Mouse (Mus musculus) forebrain, embryonic 16.5 days (tissue): Measurements from ENCODE around the gene Msrb3. TPM values are rescaled to one million over a fixed set of nuclear protein-coding genes. Genes with fewer than 3 reads are reported as not detected.

Experiments used
- ATAC-seq: fragments of 200-750 bp; cut with Nextera tagmentation; 2 replicates; pipeline ENCODE4 v1.8.0; 2017; ENCODE audit warnings: mild to moderate bottlenecking, moderate library complexity
- H3K27ac ChIP-seq: fragments of 300-500 bp; sonication (generic); 2 replicates; pipeline ENCODE4 v1.5.1; 2014; ENCODE audit warnings: low read length, control low read depth
- H3K27me3 ChIP-seq: fragments of 300-500 bp; sonication (generic); replicated peaks from 2 replicates; pipeline ENCODE4 v1.6.1; 2014; ENCODE audit warnings: low read length; ENCODE audit not compliant: control insufficient read depth, insufficient read depth
- H3K36me3 ChIP-seq: fragments of 300-500 bp; sonication (generic); 2 replicates; pipeline ENCODE4 v1.6.1; 2014; ENCODE audit not compliant: control insufficient read depth, insufficient read depth
- H3K4me1 ChIP-seq: fragments of 300-500 bp; sonication (generic); replicated peaks from 2 replicates; pipeline ENCODE4 v1.6.1; 2014; ENCODE audit warnings: low read length; ENCODE audit not compliant: control insufficient read depth, insufficient read depth
- H3K4me2 ChIP-seq: fragments of 300-500 bp; sonication (generic); 2 replicates; pipeline ENCODE4 v1.6.1; 2014; ENCODE audit warnings: mild to moderate bottlenecking, low read length, control low read depth
- H3K4me3 ChIP-seq: fragments of 300-500 bp; sonication (generic); replicated peaks from 2 replicates; pipeline ENCODE4 v1.5.1; 2014; ENCODE audit warnings: mild to moderate bottlenecking, low read length, control low read depth
- H3K9ac ChIP-seq: fragments of 300-500 bp; sonication (generic); replicated peaks from 2 replicates; pipeline ENCODE4 v1.6.1; 2014; ENCODE audit warnings: low read depth, low read length, control low read depth
- H3K9me3 ChIP-seq: fragments of 300-500 bp; sonication (generic); 2 replicates; pipeline ENCODE4 v1.6.1; 2016; ENCODE audit warnings: low read length; ENCODE audit not compliant: control insufficient read depth
- WGBS: fragments of 180-500 bp; shearing (Covaris S2); extraction: QIAGEN DNeasy Blood & Tissue Kit; methylation state at CpG from one replicate; pipeline ENCODE4 v1.1.7; 2014; 5-methylcytosine and 5-hydroxymethylcytosine counted together
- polyA plus RNA-seq: library from polyadenylated mRNA; unstranded; fragments of >200 nt; fragmentation: Nextera tagmentation; extraction: Ambion mirVana; gene quantifications from 2 replicates; pipeline ENCODE4 v1.2.1, GENCODE M21; 2015

Msrb3 gene
- polyA plus RNA-seq, 1 experiment from 2014 or later, result 1.1 TPM

DNA sequence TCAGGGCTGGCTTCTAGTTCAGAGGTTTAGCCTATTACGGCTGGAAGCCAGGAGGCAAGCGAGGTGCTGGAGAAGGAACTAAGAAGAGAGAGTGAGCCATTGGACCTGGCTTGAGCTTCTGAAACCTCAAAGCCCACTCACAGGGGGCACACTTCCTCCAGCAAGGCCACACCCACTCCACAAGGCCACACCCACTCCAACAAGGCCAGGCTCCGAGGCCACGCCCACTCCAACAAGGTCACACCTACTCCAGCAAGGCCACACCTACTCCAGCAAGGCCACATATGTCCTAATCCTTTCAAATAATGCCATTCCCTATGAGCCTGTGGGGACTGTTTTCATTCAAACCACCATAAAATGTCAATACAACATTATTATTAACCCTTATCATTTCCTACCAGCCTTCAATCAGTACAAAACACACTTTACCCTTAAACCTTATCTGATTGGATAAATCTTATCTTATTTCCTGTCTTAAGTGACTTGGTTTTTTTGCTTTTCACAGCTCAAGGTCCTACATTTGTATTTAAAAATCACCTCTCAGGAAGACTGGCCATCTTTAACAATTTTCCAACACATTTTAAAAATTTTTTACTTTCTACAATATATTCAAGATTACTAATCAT lies 5.1 kb upstream of the Msrb3 start:
- Histone ChIP-seq H3K36me3 (no peaks in the 10 kb centered on the region), H3K9ac (no peak overlapping the region), H3K4me3 (no peak overlapping the region), H3K9me3 (peaks cover 6% of the 10 kb centered on the region; the same call in 1 of the 2 replicates), H3K4me2 (no peak overlapping the region), H3K27ac (no peak overlapping the region), H3K27me3 (peaks cover 4% of the 10 kb centered on the region; the same call in 1 of the 2 replicates), H3K4me1 (peaks cover 15% of the 10 kb centered on the region)
- WGBS, result 84% methylated on average over 4 of the region's 4 CpGs
- ATAC-seq, result no peak

DNA sequence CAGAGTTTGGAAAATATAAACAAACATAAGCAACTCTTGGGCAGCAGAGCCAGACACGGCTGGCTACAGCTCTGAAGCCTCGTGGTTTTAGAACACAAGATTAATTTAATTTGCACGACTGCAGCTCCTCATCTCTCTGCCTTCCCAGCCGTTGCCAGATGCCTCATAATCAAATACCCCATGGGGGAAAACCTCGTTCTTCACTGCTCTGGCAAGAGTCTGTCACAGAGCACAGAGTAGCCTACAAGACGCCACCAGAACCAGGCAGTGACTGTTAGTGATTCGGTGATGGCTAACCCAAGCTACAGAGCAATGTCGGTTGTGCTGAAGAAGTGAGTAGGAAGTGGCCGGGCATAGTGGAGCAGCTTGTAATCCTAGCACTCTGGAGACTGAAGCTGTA lies 2.8 kb upstream of the Msrb3 start:
- H3K9ac ChIP-seq, result no peak overlapping the region
- ATAC-seq, result no peak
- H3K36me3 ChIP-seq, result no peaks in the 10 kb centered on the region
- peaks cover 20% of the 10 kb centered on the region for H3K4me1 ChIP-seq
- H3K4me3 ChIP-seq, result no peak overlapping the region
- no peak overlapping the region for H3K4me2 ChIP-seq
- no peak overlapping the region for H3K27ac ChIP-seq
- H3K9me3 ChIP-seq, result peaks cover 6% of the 10 kb centered on the region; the same call in 1 of the 2 replicates
- 65% methylated on average over 9 of the region's 9 CpGs for WGBS
- peaks cover 12% of the 10 kb centered on the region; the same call in 1 of the 2 replicates for H3K27me3 ChIP-seq

DNA sequence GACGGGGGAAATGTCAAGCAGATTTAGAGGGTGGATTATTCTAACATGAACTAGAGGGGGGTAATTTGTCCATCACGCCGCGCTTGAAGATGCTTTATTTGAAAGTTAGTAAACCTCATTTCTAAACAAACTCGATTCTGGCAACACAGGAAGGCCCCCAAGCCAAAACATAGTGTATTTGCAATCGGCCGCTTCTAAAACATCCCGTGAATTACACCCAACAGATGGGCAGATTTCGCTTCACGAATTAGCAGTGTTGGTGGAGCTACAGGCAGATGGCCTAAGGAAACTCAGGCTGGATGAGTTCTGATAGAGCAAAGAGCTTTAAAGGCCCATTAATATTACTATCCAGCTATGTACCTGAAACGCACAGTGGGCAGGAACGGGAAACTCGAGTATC lies 1.2 kb upstream of the Msrb3 start:
- 33% methylated on average over 13 of the region's 13 CpGs for WGBS
- no peaks in the 10 kb centered on the region for H3K9me3 ChIP-seq
- no peak overlapping the region for H3K9ac ChIP-seq
- ATAC-seq, result peak; percentile 50; the same call in 1 of the 2 replicates
- H3K4me2 ChIP-seq, result 0 out of 2 replicates have a peak overlapping the region, but pooled peaks have one; percentile 1
- H3K27ac ChIP-seq, result no peak overlapping the region
- H3K36me3 ChIP-seq, result no peaks in the 10 kb centered on the region
- H3K4me3 ChIP-seq, result no peak overlapping the region
- H3K4me1 ChIP-seq, result peaks cover 20% of the 10 kb centered on the region
- H3K27me3 ChIP-seq, result peaks cover 13% of the 10 kb centered on the region; the same call in 1 of the 2 replicates

DNA sequence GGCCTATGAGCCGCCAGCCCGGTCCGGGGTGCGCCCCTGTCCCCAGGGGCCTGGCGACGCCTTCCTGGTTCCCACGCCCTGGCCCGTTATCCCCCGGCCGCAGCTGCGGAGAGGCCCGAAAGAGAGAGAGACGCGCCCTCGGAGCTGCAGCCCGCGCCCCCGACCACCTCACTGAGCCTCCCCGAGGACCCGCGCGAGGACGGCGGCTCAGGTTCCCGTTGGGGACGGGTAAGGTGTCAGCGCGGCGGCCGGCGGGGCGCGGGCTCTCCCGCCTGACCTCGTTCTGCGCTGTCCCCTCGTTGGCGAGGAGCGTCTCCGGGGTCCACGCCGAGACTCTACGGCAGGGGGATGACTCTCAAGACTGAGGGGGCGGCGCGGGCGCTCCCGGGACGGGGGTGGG lies 544 bp downstream of the Msrb3 start:
- peak; percentile 27 for ATAC-seq
- WGBS, result under 1% methylated on average over 43 of the region's 49 CpGs
- H3K27ac ChIP-seq, result no peak overlapping the region
- H3K36me3 ChIP-seq, result no peaks in the 10 kb centered on the region
- peaks cover 20% of the 10 kb centered on the region for H3K4me1 ChIP-seq
- peak overlapping the region; percentile 61 for H3K4me3 ChIP-seq
- H3K9me3 ChIP-seq, result no peaks in the 10 kb centered on the region
- peaks cover 13% of the 10 kb centered on the region; the same call in 1 of the 2 replicates for H3K27me3 ChIP-seq
- peak overlapping the region; percentile 95 for H3K4me2 ChIP-seq
- peak overlapping the region; percentile 57 for H3K9ac ChIP-seq

DNA sequence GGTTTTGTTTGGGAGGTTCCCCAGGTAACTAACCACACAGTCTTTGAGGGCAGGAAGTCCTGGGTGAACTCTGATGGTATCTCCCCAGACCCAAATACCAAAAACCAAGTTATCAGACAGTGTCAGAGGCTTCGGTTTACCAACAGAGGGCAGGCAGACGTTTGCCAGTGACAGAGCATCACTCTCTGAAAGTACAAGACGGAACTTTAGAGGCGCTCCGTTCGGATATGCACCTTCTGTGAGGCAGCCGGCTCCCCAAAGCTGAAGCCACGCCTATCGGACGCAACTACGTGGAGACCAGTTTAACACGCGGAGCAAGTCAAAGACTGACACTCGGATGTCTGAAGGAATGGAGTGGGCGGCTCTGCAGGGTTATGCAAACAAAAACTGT lies 3.0 kb downstream of the Msrb3 start:
- 28% methylated on average over 15 of the region's 15 CpGs for WGBS
- H3K27ac ChIP-seq, result no peak overlapping the region
- H3K4me2 ChIP-seq, result no peak overlapping the region
- peaks cover 11% of the 10 kb centered on the region; the same call in 1 of the 2 replicates for H3K27me3 ChIP-seq
- no peaks in the 10 kb centered on the region for H3K9me3 ChIP-seq
- no peaks in the 10 kb centered on the region for H3K36me3 ChIP-seq
- H3K4me1 ChIP-seq, result peaks cover 20% of the 10 kb centered on the region
- H3K4me3 ChIP-seq, result no peak overlapping the region
- no peak for ATAC-seq
- no peak overlapping the region for H3K9ac ChIP-seq

DNA sequence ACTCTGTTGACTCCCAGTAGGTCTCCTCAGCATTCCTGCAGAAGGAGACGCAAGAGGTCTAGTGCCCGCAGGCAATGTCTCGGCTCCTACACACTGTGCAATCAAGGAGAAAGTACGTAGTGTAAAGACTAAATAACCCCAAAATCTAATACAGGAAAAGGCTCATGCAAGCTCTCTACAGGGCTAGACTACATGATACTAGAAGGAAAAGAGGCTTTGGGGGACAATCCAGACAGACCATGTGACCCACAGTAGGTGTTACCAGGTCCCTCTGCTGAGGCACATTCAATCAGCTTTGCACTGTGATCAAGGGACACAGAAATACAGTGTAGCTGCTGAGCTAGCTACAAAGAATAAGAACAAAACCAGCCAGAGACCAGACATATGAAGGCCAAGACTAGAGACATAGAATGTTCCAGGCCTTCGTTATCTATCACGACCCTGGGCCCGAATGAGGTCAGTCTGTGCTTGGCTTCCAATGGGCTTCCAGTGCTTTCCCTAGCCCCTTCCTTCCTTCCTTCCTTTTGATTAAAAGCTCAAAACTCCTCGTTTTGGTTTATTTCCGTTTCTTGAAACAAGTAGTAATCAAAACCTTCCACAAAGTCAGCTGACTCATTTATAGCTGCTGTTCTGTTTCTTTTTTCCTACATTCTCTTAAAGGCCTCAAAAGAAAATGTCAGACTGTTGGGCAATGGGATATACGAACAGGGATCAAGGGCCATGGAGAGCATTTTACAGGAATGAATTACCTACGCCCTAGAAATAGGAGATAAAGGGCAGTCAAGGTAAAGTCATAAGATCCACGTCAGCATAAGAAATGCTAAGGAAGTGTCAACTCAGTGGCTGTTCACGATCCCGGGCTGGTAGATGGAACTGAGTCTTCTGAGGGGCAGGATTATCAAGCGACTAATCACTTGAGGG lies 3.7 kb downstream of the Msrb3 start:
- ATAC-seq, result no peak
- Histone ChIP-seq H3K9ac (no peak overlapping the region), H3K4me1 (peaks cover 15% of the 10 kb centered on the region), H3K36me3 (no peaks in the 10 kb centered on the region), H3K4me3 (no peak overlapping the region), H3K27ac (no peak overlapping the region), H3K4me2 (no peak overlapping the region), H3K27me3 (peaks cover 11% of the 10 kb centered on the region; the same call in 1 of the 2 replicates), H3K9me3 (no peaks in the 10 kb centered on the region)
- 81% methylated on average over 15 of the region's 15 CpGs for WGBS

DNA sequence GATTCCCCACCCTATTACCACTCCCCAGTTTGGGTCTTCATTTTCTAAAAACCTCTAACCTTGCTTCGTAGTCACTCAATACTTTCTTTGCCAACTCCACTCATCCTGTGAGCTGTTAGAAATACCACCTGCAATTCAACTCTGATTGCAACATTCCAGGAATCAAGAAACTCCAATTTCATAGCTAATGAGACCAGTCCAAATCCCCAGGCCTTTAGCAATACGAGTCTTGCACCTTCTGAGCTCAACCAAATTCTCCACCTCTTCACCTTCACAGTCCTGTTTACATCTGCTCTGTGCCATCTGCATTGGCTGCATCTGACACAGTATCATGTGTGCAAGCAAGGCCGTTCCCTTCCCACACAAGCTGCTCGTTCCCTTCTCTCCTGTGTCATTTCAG lies 5.0 kb downstream of the Msrb3 start:
- H3K27me3 ChIP-seq, result peaks cover 10% of the 10 kb centered on the region; the same call in 1 of the 2 replicates
- no peak for ATAC-seq
- H3K27ac ChIP-seq, result no peak overlapping the region
- H3K9me3 ChIP-seq, result no peaks in the 10 kb centered on the region
- H3K36me3 ChIP-seq, result no peaks in the 10 kb centered on the region
- H3K9ac ChIP-seq, result no peak overlapping the region
- no peak overlapping the region for H3K4me2 ChIP-seq
- peaks cover 4% of the 10 kb centered on the region for H3K4me1 ChIP-seq
- 89% methylated on average over 4 of the region's 4 CpGs for WGBS
- no peak overlapping the region for H3K4me3 ChIP-seq

DNA sequence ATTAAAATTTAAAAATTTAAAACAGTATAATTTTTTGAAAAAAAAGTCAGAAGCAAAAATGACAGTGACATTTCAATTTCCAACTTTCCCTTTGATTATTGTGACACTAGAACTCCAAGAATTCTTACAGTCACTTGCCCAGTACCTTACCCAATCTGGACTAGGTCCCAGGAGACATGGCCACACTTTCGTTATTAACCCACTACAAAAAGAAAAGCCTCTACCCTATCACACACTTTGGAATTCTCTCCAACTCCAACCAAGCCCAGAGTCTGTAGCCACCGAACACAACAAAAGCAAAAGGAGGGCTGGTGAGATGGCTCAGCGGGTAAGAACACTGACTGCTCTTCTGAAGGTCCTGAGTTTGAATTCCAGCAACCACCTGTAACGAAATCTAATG lies 7.8 kb downstream of the Msrb3 start:
- Histone ChIP-seq H3K4me3 (no peak overlapping the region), H3K27me3 (no peaks in the 10 kb centered on the region), H3K36me3 (no peaks in the 10 kb centered on the region), H3K9me3 (no peaks in the 10 kb centered on the region), H3K9ac (no peak overlapping the region), H3K4me1 (no peaks in the 10 kb centered on the region), H3K4me2 (no peak overlapping the region), H3K27ac (no peak overlapping the region)
- 92% methylated on average over 4 of the region's 4 CpGs for WGBS
- ATAC-seq, result no peak

DNA sequence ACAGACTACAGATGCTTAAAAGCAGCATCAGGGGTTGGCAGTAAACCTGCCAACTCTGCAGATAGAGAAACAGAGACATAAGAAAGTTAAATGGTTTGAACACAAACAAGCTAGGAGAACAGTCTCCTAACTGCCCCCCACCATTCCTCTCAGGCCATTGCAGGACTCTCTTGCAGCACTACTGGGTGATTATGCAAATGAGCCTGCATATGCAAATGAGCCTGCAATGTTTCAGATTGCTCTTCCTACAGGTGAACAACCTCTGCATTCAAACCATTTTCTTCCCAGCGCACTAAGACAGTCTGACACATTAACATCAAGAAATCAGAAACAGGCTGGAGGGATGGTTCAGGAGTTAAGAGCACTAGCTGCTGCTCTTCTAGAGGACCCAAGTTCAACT lies 8.3 kb downstream of the Msrb3 start:
- Histone ChIP-seq H3K36me3 (no peaks in the 10 kb centered on the region), H3K4me3 (no peak overlapping the region), H3K27ac (no peak overlapping the region), H3K4me2 (no peak overlapping the region), H3K4me1 (no peaks in the 10 kb centered on the region), H3K9me3 (no peaks in the 10 kb centered on the region), H3K9ac (no peak overlapping the region), H3K27me3 (no peaks in the 10 kb centered on the region)
- no peak for ATAC-seq
- 100% methylated on average over 1 of the region's 1 CpGs for WGBS
